Mouse (Mus musculus) kidney, adult 2 months (tissue): ENCODE results near the gene Zfp580. TPM values are rescaled to one million over a fixed set of nuclear protein-coding genes. Genes with fewer than 3 reads are reported as not detected.

ENCODE experiments used
- DNase-seq: peaks from one replicate; pipeline ENCODE4 v3.0.0; 2021
- H3K27ac ChIP-seq: fragments of 200-500 bp; 2 replicates; pipeline ENCODE4 v1.5.1; 2012; ENCODE audit warnings: low read depth, low read length, control low read depth, inconsistent platforms; ENCODE audit not compliant: insufficient read depth
- H3K27me3 ChIP-seq: fragments of 200-500 bp; replicated peaks from 2 replicates; pipeline ENCODE4 v1.6.1; 2012; ENCODE audit warnings: mild to moderate bottlenecking, moderate library complexity, low read length, inconsistent platforms; ENCODE audit not compliant: control insufficient read depth, insufficient read depth
- H3K36me3 ChIP-seq: fragments of 200-500 bp; 2 replicates; pipeline ENCODE4 v1.6.1; 2012; ENCODE audit warnings: mild to moderate bottlenecking, moderate library complexity, low read length, inconsistent platforms; ENCODE audit not compliant: control insufficient read depth, insufficient read depth
- H3K4me1 ChIP-seq: fragments of 200-500 bp; 2 replicates; pipeline ENCODE4 v1.6.1; 2011; ENCODE audit warnings: low read length; ENCODE audit not compliant: control insufficient read depth, insufficient read depth
- H3K4me3 ChIP-seq: fragments of 200-500 bp; 2 replicates; pipeline ENCODE4 v1.5.1; 2011; ENCODE audit warnings: mild to moderate bottlenecking, low read depth, low read length, control low read depth; ENCODE audit not compliant: insufficient read depth
- CTCF ChIP-seq: fragments of 200-500 bp; conservative IDR thresholded peaks from 2 replicates; pipeline ENCODE4 v1.5.1; 2011; ENCODE audit warnings: low read depth, mild to moderate bottlenecking, control low read depth, low read length, moderate library complexity, mixed read lengths; ENCODE audit not compliant: insufficient read depth, insufficient read length
- POLR2A ChIP-seq: fragments of 200-500 bp; IDR thresholded peaks from one replicate; pipeline ENCODE4 v1.6.1; 2011; ENCODE audit warnings: low read depth, low read length, control low read depth
- WGBS: fragments of 180-500 bp; shearing (Covaris S2); methylation state at CpG from one replicate; pipeline ENCODE4 v1.1.7; 2018; 5-methylcytosine and 5-hydroxymethylcytosine counted together
- polyA plus RNA-seq: library from polyadenylated mRNA; depleted of rRNA; stranded (reverse); fragments of >200 nt; gene quantifications from 2 replicates; pipeline ENCODE4 v1.2.3, GENCODE M21; 2012

The Zfp580 gene
- polyA plus RNA-seq, 1 experiment, result 17.0 TPM

- H3K4me1 ChIP-seq, result peaks cover 25% of the 10 kb centered on the region
- H3K27ac ChIP-seq, result no peak overlapping the region
- no peak for TF ChIP-seq POLR2A
- TF ChIP-seq CTCF, result no peak
- peak; percentile 86 for DNase-seq
- H3K27me3 ChIP-seq, result no peaks in the 10 kb centered on the region
- H3K4me3 ChIP-seq, result no peak overlapping the region
- H3K36me3 ChIP-seq, result no peaks in the 10 kb centered on the region
- 56% methylated on average over 18 of the region's 18 CpGs for WGBS
Measured at GRCm38 (mm10) chr7:5083325-5084105, 32.2 kb downstream of the Zfp580 start.

- no peak for TF ChIP-seq CTCF
- TF ChIP-seq POLR2A, result no peak
- Histone ChIP-seq H3K4me3 (no peak overlapping the region), H3K27ac (no peak overlapping the region), H3K36me3 (no peaks in the 10 kb centered on the region), H3K27me3 (no peaks in the 10 kb centered on the region), H3K4me1 (peaks cover 29% of the 10 kb centered on the region)
- WGBS, result 90% methylated on average over 1 of the region's 1 CpGs
- DNase-seq, result no peak
Measured at GRCm38 (mm10) chr7:5085512-5085911, 34.2 kb downstream of the Zfp580 start.

- 33% methylated on average over 5 of the region's 5 CpGs for WGBS
- Histone ChIP-seq H3K36me3 (no peaks in the 10 kb centered on the region), H3K27ac (no peak overlapping the region)
Measured at GRCm38 (mm10) chr7:5086921-5087440, 35.6 kb downstream of the Zfp580 start.

GRCm38 (mm10) chr7:5087886-5088285 lies 36.5 kb downstream of the Zfp580 start:
- Histone ChIP-seq H3K27ac (peak overlapping the region; percentile 55), H3K36me3 (no peaks in the 10 kb centered on the region)

More at GRCm38 (mm10) chr7:5086921-5087440, 35.6 kb downstream of the Zfp580 start:
- no peak overlapping the region for H3K4me3 ChIP-seq
- peak; percentile 31 for DNase-seq
- TF ChIP-seq CTCF, result no peak
- no peak for TF ChIP-seq POLR2A
- H3K4me1 ChIP-seq, result peaks cover 29% of the 10 kb centered on the region
- no peaks in the 10 kb centered on the region for H3K27me3 ChIP-seq

GRCm38 (mm10) chr7:5089853-5090252 lies 38.5 kb downstream of the Zfp580 start:
- H3K4me3 ChIP-seq, result no peak overlapping the region
- H3K27me3 ChIP-seq, result no peaks in the 10 kb centered on the region
- peaks cover 27% of the 10 kb centered on the region for H3K4me1 ChIP-seq
- H3K27ac ChIP-seq, result no peak overlapping the region
- H3K36me3 ChIP-seq, result no peaks in the 10 kb centered on the region
- TF ChIP-seq POLR2A (no peak), CTCF (no peak)
- DNase-seq, result no peak
- 90% methylated on average over 15 of the region's 15 CpGs for WGBS

More at GRCm38 (mm10) chr7:5087886-5088285, 36.5 kb downstream of the Zfp580 start:
- WGBS, result 39% methylated on average over 4 of the region's 4 CpGs
- Histone ChIP-seq H3K4me3 (no peak overlapping the region), H3K27me3 (no peaks in the 10 kb centered on the region), H3K4me1 (peaks cover 27% of the 10 kb centered on the region)
- TF ChIP-seq CTCF, result no peak
- TF ChIP-seq POLR2A, result no peak
- DNase-seq, result peak; percentile 84

- H3K27ac ChIP-seq, result no peak overlapping the region
- H3K4me1 ChIP-seq, result peaks cover 23% of the 10 kb centered on the region
- no peaks in the 10 kb centered on the region for H3K27me3 ChIP-seq
- WGBS, result 78% methylated on average over 15 of the region's 15 CpGs
- no peak overlapping the region for H3K4me3 ChIP-seq
- DNase-seq, result no peak
- TF ChIP-seq POLR2A (no peak), CTCF (no peak)
- H3K36me3 ChIP-seq, result peaks cover 2% of the 10 kb centered on the region; the same call in 1 of the 2 replicates
Measured at GRCm38 (mm10) chr7:5091008-5091728, 39.8 kb downstream of the Zfp580 start.

- TF ChIP-seq POLR2A (no peak), CTCF (no peak)
- DNase-seq, result no peak
- 61% methylated on average over 6 of the region's 6 CpGs for WGBS
- Histone ChIP-seq H3K4me3 (no peak overlapping the region), H3K4me1 (peaks cover 21% of the 10 kb centered on the region), H3K36me3 (peaks cover 2% of the 10 kb centered on the region), H3K27me3 (no peaks in the 10 kb centered on the region), H3K27ac (no peak overlapping the region)
Measured at GRCm38 (mm10) chr7:5092381-5092780, 41.0 kb downstream of the Zfp580 start.
